Mouse (Mus musculus) brain, embryonic 18.5 days (tissue): ENCODE measurements at regions not wholly inside any gene's neighbourhood (a gene's known extent, or its start where the extent isn't known, plus 50 kb on each side); places are given as distances from the start of the nearest gene placed in this dataset.

ENCODE experiments used
- DNase-seq: peaks from one replicate; pipeline ENCODE4 v3.0.0-alpha.2; 2012; ENCODE audit warnings: low read depth, low spot score

DNA sequence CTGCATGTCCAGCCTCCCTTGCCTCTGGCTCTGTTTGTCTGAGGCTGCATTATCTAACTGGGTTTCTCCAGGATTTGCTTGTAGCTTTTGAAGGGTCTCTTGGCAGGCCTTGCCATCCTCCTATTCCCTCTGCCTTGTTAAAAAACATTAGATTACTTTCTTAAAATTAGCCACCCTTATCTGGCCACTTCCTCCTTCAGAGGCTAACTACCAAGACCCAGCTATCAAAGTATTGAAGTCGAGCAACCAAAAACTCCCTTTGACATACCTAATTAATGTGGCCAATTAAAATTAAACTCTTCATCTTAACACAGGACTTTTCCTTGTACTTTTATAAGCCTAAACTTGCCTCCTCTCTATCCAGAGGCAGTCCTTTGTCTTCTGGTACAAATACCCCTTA is 66.3 kb upstream of the Kif2a start:
- DNase-seq = no peak

GRCm38 (mm10) chr13:107087355-107087754 is 65.4 kb upstream of the Kif2a start:
- DNase-seq = no peak

DNA sequence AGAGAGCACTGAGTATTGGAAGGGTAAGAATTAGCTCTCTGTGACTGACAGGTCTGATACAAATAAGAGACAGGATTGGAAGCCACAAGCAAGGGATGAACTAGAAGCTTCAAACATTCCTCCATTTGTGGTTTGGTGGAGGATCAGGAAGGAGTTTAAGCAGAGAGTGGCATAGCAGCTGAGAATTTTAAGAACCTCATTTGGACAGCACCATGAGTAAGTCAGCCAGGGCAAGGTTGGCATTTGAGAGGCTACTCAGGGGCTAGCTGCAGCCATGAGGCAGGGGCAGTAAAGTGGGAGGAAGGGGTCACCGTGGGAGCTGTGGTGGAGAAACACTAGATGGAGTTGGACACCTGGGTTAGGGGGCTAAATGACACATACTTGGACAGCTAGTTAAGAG is 56.2 kb upstream of the Kif2a start:
- no peak for DNase-seq

DNA sequence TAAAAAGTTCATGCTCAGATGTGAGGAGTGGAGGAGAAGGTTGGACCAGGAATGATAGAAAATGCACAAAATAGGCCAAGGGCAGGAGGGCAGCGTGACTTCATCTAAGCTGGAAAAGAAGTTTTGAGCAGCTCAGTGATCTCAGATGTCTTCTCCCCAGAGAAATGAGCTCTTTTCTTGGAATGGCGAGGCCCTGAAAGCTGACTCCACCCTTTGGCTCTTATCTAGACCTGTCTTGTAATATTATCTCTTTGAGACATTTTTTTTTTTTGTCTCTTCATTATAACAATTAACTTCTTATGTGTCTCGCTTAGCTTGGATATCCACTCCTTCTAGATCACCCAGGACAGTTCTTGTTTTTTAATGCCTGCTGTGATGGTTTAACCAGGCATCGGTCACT is 53.0 kb upstream of the Kif2a start:
- no peak for DNase-seq

GRCm38 (mm10) chr13:107073039-107073620 is 51.2 kb upstream of the Kif2a start:
- no peak for DNase-seq

GRCm38 (mm10) chr13:107072345-107073038 is 50.6 kb upstream of the Kif2a start:
- DNase-seq = no peak
